In the genomic region with DNA sequence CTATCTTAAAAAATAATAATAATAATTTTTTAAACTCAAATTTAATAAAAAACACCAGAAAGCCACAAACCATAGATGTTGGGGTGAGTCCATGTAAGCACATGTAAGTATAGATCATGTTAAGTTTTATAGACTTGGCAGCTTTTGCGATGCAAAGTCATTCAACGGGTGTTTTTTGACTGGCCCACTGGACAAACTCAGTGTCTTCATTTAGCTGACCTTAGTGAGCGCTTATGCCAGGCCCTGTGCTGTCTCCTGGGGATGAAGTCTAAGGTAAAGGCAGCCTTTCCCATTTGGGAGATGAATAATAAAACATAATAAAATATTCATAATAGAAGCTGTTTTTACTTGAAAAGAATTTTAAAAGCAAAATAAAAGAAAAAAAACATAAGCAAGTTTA, we compare ENCODE assay signal across 27 mouse cellular contexts. TPM values are rescaled to one million over a fixed set of nuclear protein-coding genes. Genes with fewer than 3 reads are reported as not detected.
DNase-seq lines count a peak whose midpoint lies in the region; ATAC-seq and TF ChIP-seq lines count a peak whose summit lies in the region.
"Had no signal": no experiment of that assay in that cellular context is flagged by ENCODE, and none has a peak within 500 bp of the region (broad histone marks: within the 10 kb centered on the region; RNA-seq: fewer than 3 reads in every experiment).

No protein-coding gene starts in this region.

- H3K27ac ChIP-seq in forebrain, embryonic 10.5 days: 0 out of 2 replicates have a peak overlapping the region, but pooled peaks have one; percentile 25
- no peak overlapping the region for H3K27ac ChIP-seq in forebrain, embryonic 12.5 days
- peak overlapping the region; percentile 75 for H3K27ac ChIP-seq in heart, embryonic 10.5 days
- peak overlapping the region; percentile 28; the same call in 1 of the 2 replicates for H3K27ac ChIP-seq in heart, embryonic 15.5 days
- peak overlapping the region; percentile 50 for H3K27ac ChIP-seq in bone marrow macrophage, adult 2 months (ENCODE audit: insufficient read depth, low read depth, low read length)
- no peak overlapping the region for H3K27ac ChIP-seq in intestine, postnatal 0 days (ENCODE audit: low read depth, low read length)
- H3K27ac ChIP-seq: embryonic facial prominence, embryonic 10.5 days; embryonic facial prominence, embryonic 15.5 days; hindbrain, embryonic 12.5 days; kidney, embryonic 15.5 days; limb, embryonic 10.5 days; limb, embryonic 15.5 days; liver, embryonic 13.5 days had no signal

- TF ChIP-seq CTCF in bone marrow macrophage, adult 2 months (IDR thresholded peaks at IDR 0.05; ENCODE audit: low read depth, low read length): no peak
- no peak for TF ChIP-seq CTCF in intestine, postnatal 0 days (IDR thresholded peaks at IDR 0.05; ENCODE audit: low read depth)

- ATAC-seq in forebrain, embryonic 12.5 days (ENCODE audit: low FRiP score): no peak
- ATAC-seq in heart, embryonic 15.5 days (replicated peaks; ENCODE audit: insufficient number of reproducible peaks, insufficient read depth, low FRiP score, low read depth): no peak
- no peak for ATAC-seq in intestine, postnatal 0 days
- ATAC-seq: inflammation-experienced regulatory T-cells, adult 6 months; lung, postnatal 0 days; Patski had no signal

- no peak overlapping the region for H3K4me2 ChIP-seq in forebrain, embryonic 12.5 days
- H3K4me2 ChIP-seq in heart, embryonic 15.5 days: no peak overlapping the region
- H3K4me2 ChIP-seq in intestine, postnatal 0 days (replicated peaks; ENCODE audit: low read depth): no peak overlapping the region
- H3K4me2 ChIP-seq: embryonic facial prominence, embryonic 15.5 days; hindbrain, embryonic 12.5 days; kidney, embryonic 15.5 days; limb, embryonic 15.5 days; liver, embryonic 13.5 days had no signal

- no peak for TF ChIP-seq POLR2A in bone marrow macrophage, adult 2 months (IDR thresholded peaks at IDR 0.05; ENCODE audit: borderline replicate concordance, low read depth, low read length)

- intact Hi-C loops in heart, postnatal 36 days (cut with DNase I): loop anchor here (10.0 kb wide), 2 partner anchors 420 to 450 kb away; a partner anchor contains a TSS
- intact Hi-C loops in heart, postnatal 10 days (cut with DNase I): loop anchor here (10.0 kb wide), 2 partner anchors 190 to 400 kb away; no protein-coding TSS in a partner anchor

- H3K4me1 ChIP-seq in forebrain, embryonic 10.5 days: peaks cover 14% of the 10 kb centered on the region
- peaks cover 17% of the 10 kb centered on the region for H3K4me1 ChIP-seq in forebrain, embryonic 12.5 days
- H3K4me1 ChIP-seq in heart, embryonic 10.5 days: peaks cover 15% of the 10 kb centered on the region
- peaks cover 14% of the 10 kb centered on the region for H3K4me1 ChIP-seq in heart, embryonic 15.5 days (replicated peaks)
- peaks cover 27% of the 10 kb centered on the region for H3K4me1 ChIP-seq in bone marrow macrophage, adult 2 months (ENCODE audit: control insufficient read depth, insufficient read depth, low read length)
- H3K4me1 ChIP-seq in intestine, postnatal 0 days (replicated peaks; ENCODE audit: control insufficient read depth, insufficient read depth, low read length): no peaks in the 10 kb centered on the region
- H3K4me1 ChIP-seq: embryonic facial prominence, embryonic 10.5 days; embryonic facial prominence, embryonic 15.5 days; kidney, embryonic 15.5 days; limb, embryonic 10.5 days; limb, embryonic 15.5 days; liver, embryonic 13.5 days had no signal

- 98% methylated on average over 3 of the region's 3 CpGs for WGBS in forebrain, embryonic 10.5 days
- WGBS in forebrain, embryonic 12.5 days: 95% methylated on average over 3 of the region's 3 CpGs
- 93% methylated on average over 3 of the region's 3 CpGs for WGBS in heart, embryonic 10.5 days
- 85% methylated on average over 3 of the region's 3 CpGs for WGBS in heart, embryonic 15.5 days
- WGBS in intestine, postnatal 0 days: 90% methylated on average over 3 of the region's 3 CpGs

- no peak overlapping the region for H3K4me3 ChIP-seq in forebrain, embryonic 10.5 days
- no peak overlapping the region for H3K4me3 ChIP-seq in forebrain, embryonic 12.5 days (replicated peaks)
- H3K4me3 ChIP-seq in heart, embryonic 10.5 days: no peak overlapping the region
- no peak overlapping the region for H3K4me3 ChIP-seq in heart, embryonic 15.5 days
- H3K4me3 ChIP-seq in bone marrow macrophage, adult 2 months (ENCODE audit: insufficient read depth, low read length): no peak overlapping the region
- no peak overlapping the region for H3K4me3 ChIP-seq in intestine, postnatal 0 days (ENCODE audit: low read depth, low read length)
- H3K4me3 ChIP-seq: embryonic facial prominence, embryonic 10.5 days; embryonic facial prominence, embryonic 15.5 days; hindbrain, embryonic 12.5 days; kidney, embryonic 15.5 days; limb, embryonic 10.5 days; limb, embryonic 15.5 days; liver, embryonic 13.5 days; megakaryocyte, embryonic 14.5 days had no signal

- 0 out of 2 replicates have a peak, but pooled peaks cover 4% of the 10 kb centered on the region for H3K36me3 ChIP-seq in forebrain, embryonic 10.5 days (replicated peaks)
- no peaks in the 10 kb centered on the region for H3K36me3 ChIP-seq in forebrain, embryonic 12.5 days (replicated peaks)
- H3K36me3 ChIP-seq in heart, embryonic 10.5 days: peaks cover 3% of the 10 kb centered on the region; the same call in 1 of the 2 replicates
- no peaks in the 10 kb centered on the region for H3K36me3 ChIP-seq in heart, embryonic 15.5 days
- H3K36me3 ChIP-seq in intestine, postnatal 0 days (ENCODE audit: control insufficient read depth, insufficient read depth): no peaks in the 10 kb centered on the region
- H3K36me3 ChIP-seq: embryonic facial prominence, embryonic 10.5 days; embryonic facial prominence, embryonic 15.5 days; kidney, embryonic 15.5 days; limb, embryonic 10.5 days; liver, embryonic 13.5 days had no signal

- DNase-seq in forebrain, embryonic 10.5 days (ENCODE audit: extremely low spot score, low spot score): no peak
- DNase-seq in heart, embryonic 10.5 days (ENCODE audit: low spot score): no peak
- no peak for DNase-seq in heart, postnatal 36 days
- DNase-seq in heart, postnatal 10 days: no peak
- DNase-seq: adrenal gland, postnatal 10 days; gastrocnemius, postnatal 10 days; kidney, adult 18-20 months; kidney, postnatal 25 days; liver, embryonic 13.5 days; lung, adult 18-20 months; lung, postnatal 4 days; right cerebral cortex, postnatal 14 days; thymus, postnatal 4 days had no signal

- H3K27me3 ChIP-seq in forebrain, embryonic 10.5 days (ENCODE audit: poor library complexity, severe bottlenecking): no peaks in the 10 kb centered on the region
- no peaks in the 10 kb centered on the region for H3K27me3 ChIP-seq in forebrain, embryonic 12.5 days
- H3K27me3 ChIP-seq in heart, embryonic 10.5 days (ENCODE audit: insufficient read depth, poor library complexity, severe bottlenecking): no peaks in the 10 kb centered on the region
- no peaks in the 10 kb centered on the region for H3K27me3 ChIP-seq in heart, embryonic 15.5 days
- no peaks in the 10 kb centered on the region for H3K27me3 ChIP-seq in intestine, postnatal 0 days (replicated peaks; ENCODE audit: control insufficient read depth, insufficient read depth, low read length)
- H3K27me3 ChIP-seq: embryonic facial prominence, embryonic 15.5 days; hindbrain, embryonic 12.5 days; kidney, embryonic 15.5 days; limb, embryonic 15.5 days; liver, embryonic 13.5 days; megakaryocyte, embryonic 14.5 days; Patski had no signal

- H3K9ac ChIP-seq in forebrain, embryonic 12.5 days: no peak overlapping the region
- no peak overlapping the region for H3K9ac ChIP-seq in heart, embryonic 15.5 days
- no peak overlapping the region for H3K9ac ChIP-seq in intestine, postnatal 0 days (ENCODE audit: low read depth, low read length)
- H3K9ac ChIP-seq: embryonic facial prominence, embryonic 15.5 days; hindbrain, embryonic 12.5 days; kidney, embryonic 15.5 days; limb, embryonic 15.5 days; liver, embryonic 13.5 days had no signal

- H3K9me3 ChIP-seq in forebrain, embryonic 10.5 days: no peaks in the 10 kb centered on the region
- no peaks in the 10 kb centered on the region for H3K9me3 ChIP-seq in forebrain, embryonic 12.5 days
- no peaks in the 10 kb centered on the region for H3K9me3 ChIP-seq in heart, embryonic 10.5 days
- H3K9me3 ChIP-seq in heart, embryonic 15.5 days (replicated peaks): no peaks in the 10 kb centered on the region
- no peaks in the 10 kb centered on the region for H3K9me3 ChIP-seq in intestine, postnatal 0 days (ENCODE audit: control insufficient read depth)
- H3K9me3 ChIP-seq: embryonic facial prominence, embryonic 10.5 days; embryonic facial prominence, embryonic 15.5 days; hindbrain, embryonic 12.5 days; kidney, embryonic 15.5 days; limb, embryonic 10.5 days; limb, embryonic 15.5 days; liver, embryonic 13.5 days had no signal

RNA-seq across cellular contexts. Expression of a gene that starts 28.2 kb away (rescaled TPM):
- 15.1 and 16.0 TPM in 2 replicates for polyA plus RNA-seq in forebrain, embryonic 10.5 days (2016; fragmentation: Nextera tagmentation; extraction: Ambion mirVana)
- 17.3 and 19.7 TPM in 2 replicates for polyA plus RNA-seq in forebrain, embryonic 12.5 days (2016; fragmentation: Nextera tagmentation; extraction: Ambion mirVana)
- polyA plus RNA-seq in heart, embryonic 10.5 days (2016; fragmentation: Nextera tagmentation; extraction: Ambion mirVana): 14.2 and 15.9 TPM in 2 replicates
- total RNA-seq in heart, postnatal 36 days (2021): 10 to 100 TPM; 49.3 to 59.3 TPM
- polyA plus RNA-seq in heart, embryonic 15.5 days (2015; fragmentation: Nextera tagmentation; extraction: Ambion mirVana): 11.5 and 15.0 TPM in 2 replicates
- 10 to 100 TPM in 1 of 2 experiments, 1 to 10 TPM in 1; 8.7 to 18.3 TPM for total RNA-seq in heart, postnatal 10 days (2021)
- 14.5 and 15.9 TPM in 2 replicates for polyA plus RNA-seq in bone marrow macrophage, adult 2 months (2012; ENCODE audit: insufficient read depth, insufficient read length, missing spikeins)
- 11.2 and 11.7 TPM in 2 replicates for polyA plus RNA-seq in intestine, postnatal 0 days (2015; fragmentation: Nextera tagmentation; extraction: Ambion mirVana)

Comparison
In these comparisons a context has a peak if more than half of its experiments do, and no peak if none do; other contexts are left out.
1. H3K27ac ChIP-seq: peak in forebrain, embryonic 10.5 days (single experiment), heart, embryonic 10.5 days (single experiment), heart, embryonic 15.5 days (single experiment) and bone marrow macrophage, adult 2 months (single experiment); none in forebrain, embryonic 12.5 days (single experiment) and intestine, postnatal 0 days (single experiment).